Mouse (Mus musculus): ENCODE data around the gene Gipc1. TPM values are rescaled to one million over a fixed set of nuclear protein-coding genes. Genes with fewer than 3 reads are reported as not detected.

The Gipc1 gene
- total and polyA plus RNA-seq, 3 experiments, result 21.0 to 25.8 (median 22.6) TPM

- no peak overlapping the region for H3K4me3 ChIP-seq (replicated peaks in 1 of 3; ENCODE audit: low read depth in 2 of 3, low read length in 2 of 3, poor library complexity in 1 of 3)
- no peak overlapping the region for H3K4me2 ChIP-seq (ENCODE audit: insufficient read depth, low read depth, poor library complexity, severe bottlenecking)
- H3K27ac ChIP-seq (ENCODE audit: insufficient read depth, low read depth), result 0 out of 2 replicates have a peak overlapping the region, but pooled peaks have one; percentile 18
- no peak for TF ChIP-seq CHD2 (IDR thresholded peaks at IDR 0.05; ENCODE audit: low read length)
- no peak for TF ChIP-seq ZKSCAN1 (IDR thresholded peaks at IDR 0.05; ENCODE audit: borderline replicate concordance, low read depth, low read length)
- TF ChIP-seq UBTF (IDR thresholded peaks at IDR 0.05; ENCODE audit: low read depth, low read length), result no peak
- no peak for TF ChIP-seq TBP (conservative IDR thresholded peaks at IDR 0.05; ENCODE audit: low read depth, low read length)
- TF ChIP-seq MEF2A (IDR thresholded peaks at IDR 0.05; ENCODE audit: borderline replicate concordance, low read depth, low read length), result no peak
- TF ChIP-seq NRF1 (IDR thresholded peaks at IDR 0.05; ENCODE audit: low read depth, low read length), result no peak
- dilution Hi-C loops (cut with MboI; ENCODE audit: extremely low pct_ligation_motif_present, extremely low pct_unique_long_range_greater_than_20kb, low sequenced_read_pairs), result no loop called here
- no peaks in the 10 kb centered on the region for H3K27me3 ChIP-seq (replicated peaks)
- in situ Hi-C loops (cut with MboI; ENCODE audit: low pct_ligation_motif_present, low pct_unique_long_range_greater_than_20kb, low sequenced_read_pairs), result no loop called here
- DNase-seq (ENCODE audit: extremely low read depth), result no peak
- H3K79me2 ChIP-seq (replicated peaks; ENCODE audit: control insufficient read depth, extremely low read depth, insufficient read depth, poor library complexity, severe bottlenecking), result peaks cover 30% of the 10 kb centered on the region
- no peak overlapping the region for H3K9ac ChIP-seq (ENCODE audit: insufficient read depth, low read depth)
- peaks cover 26 to 63% of the 10 kb centered on the region in 2 experiments for H3K36me3 ChIP-seq (replicated peaks in 1 of 2; ENCODE audit: control insufficient read depth in 1 of 2, insufficient read depth in 1 of 2, low read length in 1 of 2)
- no peaks in the 10 kb centered on the region for H3K9me3 ChIP-seq (replicated peaks; ENCODE audit: low read length)
- H3K4me1 ChIP-seq (ENCODE audit: control insufficient read depth in 1 of 2, insufficient read depth in 2 of 2), result peaks cover 27 to 53% of the 10 kb centered on the region in 2 experiments
Observed at GRCm38 (mm10) chr8:83694369-83695160, 42.1 kb downstream of the Gipc1 start.

- Histone ChIP-seq H3K79me2 (replicated peaks; ENCODE audit: control insufficient read depth, extremely low read depth, insufficient read depth, poor library complexity, severe bottlenecking) (peaks cover 30% of the 10 kb centered on the region), H3K4me2 (ENCODE audit: insufficient read depth, low read depth, poor library complexity, severe bottlenecking) (no peak overlapping the region), H3K27ac (ENCODE audit: insufficient read depth, low read depth) (no peak overlapping the region), H3K9me3 (replicated peaks; ENCODE audit: low read length) (no peaks in the 10 kb centered on the region), H3K36me3 (replicated peaks in 1 of 2; ENCODE audit: control insufficient read depth in 1 of 2, insufficient read depth in 1 of 2, low read length in 1 of 2) (peaks cover 23 to 53% of the 10 kb centered on the region in 2 experiments), H3K4me3 (replicated peaks in 1 of 3; ENCODE audit: low read depth in 2 of 3, low read length in 2 of 3, poor library complexity in 1 of 3) (no peak overlapping the region), H3K4me1 (ENCODE audit: control insufficient read depth in 1 of 2, insufficient read depth in 2 of 2) (peaks cover 27 to 60% of the 10 kb centered on the region in 2 experiments), H3K27me3 (replicated peaks) (no peaks in the 10 kb centered on the region), H3K9ac (ENCODE audit: insufficient read depth, low read depth) (no peak overlapping the region)
- DNase-seq (ENCODE audit: extremely low read depth), result peak; percentile 46
- in situ Hi-C loops (cut with MboI; ENCODE audit: low pct_ligation_motif_present, low pct_unique_long_range_greater_than_20kb, low sequenced_read_pairs) (no loop called here), dilution Hi-C loops (cut with MboI; ENCODE audit: extremely low pct_ligation_motif_present, extremely low pct_unique_long_range_greater_than_20kb, low sequenced_read_pairs) (no loop called here)
- TF ChIP-seq MEF2A (IDR thresholded peaks at IDR 0.05; ENCODE audit: borderline replicate concordance, low read depth, low read length), result no peak
- TF ChIP-seq BHLHE40 (IDR thresholded peaks at IDR 0.05; ENCODE audit: low read depth, low read length), result peak; percentile 67
- peak; percentile 60; the same call in 1 of the 2 replicates for TF ChIP-seq SIN3A (IDR thresholded peaks at IDR 0.05; ENCODE audit: low read length)
- no peak for TF ChIP-seq CHD2 (IDR thresholded peaks at IDR 0.05; ENCODE audit: low read length)
- peak; percentile 53 for TF ChIP-seq NRF1 (IDR thresholded peaks at IDR 0.05; ENCODE audit: low read depth, low read length)
- TF ChIP-seq ETS1 (conservative IDR thresholded peaks at IDR 0.05; ENCODE audit: low read depth, low read length), result no peak
- 0 out of 2 replicates have a peak, but pooled peaks have one; percentile 19 for TF ChIP-seq IRF4 (IDR thresholded peaks at IDR 0.05; ENCODE audit: low read depth, low read length)
- TF ChIP-seq POLR2A (IDR thresholded peaks at IDR 0.05; ENCODE audit: low read depth, low read length), result no peak
- TF ChIP-seq JUN (IDR thresholded peaks at IDR 0.05; ENCODE audit: insufficient read depth, low read depth, low read length), result no peak
- peak; percentile 65 for TF ChIP-seq HCFC1 (IDR thresholded peaks at IDR 0.05; ENCODE audit: low read depth, low read length)
- TF ChIP-seq MXI1 (IDR thresholded peaks at IDR 0.05; ENCODE audit: low read depth, low read length), result peak; percentile 60; the same call in 1 of the 2 replicates
- no peak for TF ChIP-seq CTCF (conservative IDR thresholded peaks at IDR 0.05 in 1 of 2, IDR thresholded peaks at IDR 0.05 in 1 of 2; ENCODE audit: low read depth in 2 of 2, low read length in 2 of 2)
- TF ChIP-seq ELF1 (IDR thresholded peaks at IDR 0.05; ENCODE audit: low read depth, low read length), result peak; percentile 81
- peak; percentile 33; the same call in 1 of the 2 replicates for TF ChIP-seq TCF12 (IDR thresholded peaks at IDR 0.05; ENCODE audit: low read depth, low read length)
Observed at GRCm38 (mm10) chr8:83695351-83696106, 43.1 kb downstream of the Gipc1 start.
